Mouse (Mus musculus) NIH3T3 (cell line): ENCODE results near the gene Schip1.

ENCODE experiments used
- DNase-seq: peaks from one replicate; pipeline ENCODE4 v3.0.0-alpha.2; 2012; ENCODE audit warnings: low read depth

Schip1 gene

GRCm38 (mm10) chr3:68271457-68271856 is 206.9 kb downstream of the Schip1 start:
- no peak for DNase-seq

GRCm38 (mm10) chr3:68271881-68272280 is 207.3 kb downstream of the Schip1 start:
- DNase-seq = no peak

- DNase-seq = no peak
Measured at GRCm38 (mm10) chr3:68282844-68283594, 218.4 kb downstream of the Schip1 start.

GRCm38 (mm10) chr3:68283595-68283991 is 219.0 kb downstream of the Schip1 start:
- DNase-seq = no peak

GRCm38 (mm10) chr3:68284500-68284899 is 219.9 kb downstream of the Schip1 start:
- no peak for DNase-seq

GRCm38 (mm10) chr3:68296752-68297151 is 232.2 kb downstream of the Schip1 start:
- DNase-seq = no peak

GRCm38 (mm10) chr3:68305647-68306046 is 241.0 kb downstream of the Schip1 start:
- DNase-seq = no peak

- no peak for DNase-seq
Measured at GRCm38 (mm10) chr3:68306726-68307125, 242.1 kb downstream of the Schip1 start.

GRCm38 (mm10) chr3:68325575-68325974 is 261.0 kb downstream of the Schip1 start:
- no peak for DNase-seq

GRCm38 (mm10) chr3:68332515-68332914 is 267.9 kb downstream of the Schip1 start:
- no peak for DNase-seq

GRCm38 (mm10) chr3:68335501-68335900 is 270.9 kb downstream of the Schip1 start:
- no peak for DNase-seq

- DNase-seq = no peak
Measured at GRCm38 (mm10) chr3:68350624-68351023, 286.0 kb downstream of the Schip1 start.

GRCm38 (mm10) chr3:68351461-68351860 is 286.9 kb downstream of the Schip1 start:
- DNase-seq = no peak

- DNase-seq = no peak
Measured at GRCm38 (mm10) chr3:68352961-68353360, 288.4 kb downstream of the Schip1 start.

- DNase-seq = no peak
Measured at GRCm38 (mm10) chr3:68353492-68353891, 288.9 kb downstream of the Schip1 start.

GRCm38 (mm10) chr3:68356516-68356915 is 291.9 kb downstream of the Schip1 start:
- no peak for DNase-seq

GRCm38 (mm10) chr3:68368029-68368428 is 303.4 kb downstream of the Schip1 start:
- no peak for DNase-seq

GRCm38 (mm10) chr3:68372925-68373324 is 308.3 kb downstream of the Schip1 start:
- DNase-seq = no peak

GRCm38 (mm10) chr3:68375100-68375508 is 310.5 kb downstream of the Schip1 start:
- DNase-seq = no peak

- DNase-seq = no peak
Measured at GRCm38 (mm10) chr3:68377452-68378198, 313.0 kb downstream of the Schip1 start.

- no peak for DNase-seq
Measured at GRCm38 (mm10) chr3:68378799-68379198, 314.2 kb downstream of the Schip1 start.

- DNase-seq = no peak
Measured at GRCm38 (mm10) chr3:68379242-68379641, 314.6 kb downstream of the Schip1 start.

- no peak for DNase-seq
Measured at GRCm38 (mm10) chr3:68383672-68384071, 319.1 kb downstream of the Schip1 start.
